Mouse (Mus musculus) Patski (cell line): ENCODE results near the gene Plaur. TPM values are rescaled to one million over a fixed set of nuclear protein-coding genes. Genes with fewer than 3 reads are reported as not detected.
A peak's percentile ranks its signal among the peaks of the same experiment; 100 is the strongest.

Source experiments
- ATAC-seq: fragments of 100-300 bp; one replicate; pipeline ENCODE4 v1.8.0; 2021
- CTCF ChIA-PET: fragments of 350-600 bp; sonication (Branson Sonifier 250); formaldehyde crosslinking; loops from one replicate; lab custom pipeline; 2022; ENCODE audit warnings: inconsistent platforms; lab: Charles Lee
- POLR2A ChIA-PET: fragments of 350-600 bp; sonication (Branson Sonifier 250); formaldehyde crosslinking; loops from one replicate; lab custom pipeline; 2022; ENCODE audit warnings: antibody characterized with exemption, inconsistent platforms; lab: Charles Lee
- DNase-seq: peaks from one replicate; pipeline ENCODE4 v3.0.0-alpha.2; 2011; ENCODE audit warnings: low read depth, low spot score
- H3K27me3 ChIP-seq: fragments of 371-371 bp; one replicate; pipeline ENCODE4 v1.5.1; 2021
- CTCF ChIP-seq: fragments of 100-300 bp; IDR thresholded peaks from one replicate; pipeline ENCODE4 v1.5.1; 2021
- in situ Hi-C: fragments of 300-500 bp; cut with MboI; formaldehyde crosslinking; loops from 3 replicates; pipeline ENCODE4 v1.11.1; 2018; ENCODE audit warnings: low pct_unique_long_range_greater_than_20kb, mixed read lengths
- polyA plus RNA-seq: library from polyadenylated mRNA; unstranded; gene quantifications from one replicate; pipeline ENCODE4 v1.2.3, GENCODE M21; 2021

Plaur gene
- polyA plus RNA-seq = 87.9 TPM

DNA sequence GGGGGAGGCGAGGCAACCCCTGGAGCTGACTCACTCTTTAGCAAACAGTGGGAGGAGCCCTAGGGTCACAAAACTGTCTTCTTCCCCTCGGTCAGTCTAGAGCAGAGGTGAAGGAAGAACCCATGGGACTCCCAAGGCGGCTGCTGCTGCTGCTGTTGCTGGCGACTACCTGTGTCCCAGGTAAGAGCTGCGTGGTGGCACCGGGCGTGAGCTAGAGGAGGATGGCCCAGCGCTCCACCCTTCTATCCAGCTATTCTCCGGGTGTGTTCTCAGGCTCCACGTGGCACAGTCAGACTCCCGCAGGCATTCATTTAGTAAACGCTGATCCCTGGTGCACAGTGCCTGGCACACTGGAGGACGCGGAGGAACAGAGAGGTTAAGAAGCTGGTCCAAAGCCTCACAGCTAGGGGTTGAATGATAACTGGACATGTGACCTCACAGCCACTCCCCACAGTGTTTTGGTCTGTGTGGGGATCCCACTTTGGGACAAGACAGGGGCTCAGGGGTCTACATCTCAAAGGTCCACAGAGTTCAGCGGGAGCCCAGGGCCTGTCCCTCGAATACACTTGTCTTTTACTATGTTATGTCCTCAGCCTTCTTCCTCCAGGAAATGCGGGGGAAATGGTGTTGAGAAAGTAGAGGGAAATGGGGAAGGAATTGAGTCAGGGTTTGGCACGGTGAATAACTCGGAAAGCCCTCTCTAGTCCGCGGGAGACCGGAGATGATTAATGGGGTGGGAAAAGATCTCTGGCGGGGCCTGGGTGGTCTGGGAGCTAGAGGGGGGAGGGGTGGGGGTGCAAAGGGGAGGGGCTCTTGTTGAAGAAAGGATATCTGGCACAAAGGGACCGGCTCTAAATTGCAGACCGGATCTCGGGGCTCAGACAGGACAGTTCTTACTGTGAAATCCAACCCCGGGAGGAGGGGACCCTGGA is at the start of gene Plaur:
Gene Plaur, plus strand, starts transcription at position 97 of the 932 bp plus-strand sequence.
- in situ Hi-C loops = no loop called here
- no peak for TF ChIP-seq CTCF
- CTCF ChIA-PET = interaction anchor here (2.2 to 2.3 kb wide), 2 partner anchors 11 to 21 kb away, joined by 8 to 11 read pairs; no protein-coding TSS in a partner anchor

GRCm38 (mm10) chr7:24413630-24414029 is 48.7 kb upstream of the Plaur start:
- in situ Hi-C loops = no loop called here
- no peak for TF ChIP-seq CTCF
- ChIA-PET CTCF (interaction anchor here (2.4 kb wide), 1 partner anchor 10 kb away, joined by 9 read pairs; no protein-coding TSS in a partner anchor), POLR2A (interaction anchor here (1.2 kb wide), 1 partner anchor 13 kb away, joined by 3 read pairs; no protein-coding TSS in a partner anchor)
- no peaks in the 10 kb centered on the region for H3K27me3 ChIP-seq
- DNase-seq (no peak), ATAC-seq (no peak)

More for the DNA sequence above, at the start of gene Plaur:
- no peaks in the 10 kb centered on the region for H3K27me3 ChIP-seq
- POLR2A ChIA-PET = interaction anchor here (1.0 to 1.5 kb wide), 2 partner anchors 12 to 51 kb away, joined by 3 to 7 read pairs; no protein-coding TSS in a partner anchor
- DNase-seq (peak; percentile 42), ATAC-seq (peak; percentile 65)

DNA sequence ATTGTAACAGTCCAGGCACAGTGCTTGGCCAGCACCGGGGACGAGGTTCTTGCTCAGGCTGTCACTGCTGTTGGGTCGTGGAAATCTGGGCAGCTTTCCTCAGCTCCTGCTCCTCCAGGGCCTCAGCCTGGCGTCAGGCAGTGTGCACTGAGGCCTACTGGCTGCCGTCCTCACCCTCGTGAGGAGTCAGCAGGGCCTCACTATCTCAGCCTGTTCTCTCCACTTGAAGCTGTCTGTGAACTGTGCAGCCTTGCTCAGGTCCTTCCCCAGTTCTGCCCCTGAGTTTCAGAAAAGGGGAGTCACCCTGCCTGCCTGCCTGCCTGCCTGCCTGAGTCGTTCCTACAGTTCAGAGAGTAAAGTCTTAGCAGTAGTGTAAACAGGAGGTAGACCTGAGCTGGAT is 47.0 kb upstream of the Plaur start:
- ChIA-PET CTCF (interaction anchor here (0.9 kb wide), 1 partner anchor 11 kb away, joined by 3 read pairs; no protein-coding TSS in a partner anchor), POLR2A (no interaction called here)
- no peak for TF ChIP-seq CTCF
- no peaks in the 10 kb centered on the region for H3K27me3 ChIP-seq
- no peak for ATAC-seq
- in situ Hi-C loops = no loop called here
- no peak for DNase-seq

DNA sequence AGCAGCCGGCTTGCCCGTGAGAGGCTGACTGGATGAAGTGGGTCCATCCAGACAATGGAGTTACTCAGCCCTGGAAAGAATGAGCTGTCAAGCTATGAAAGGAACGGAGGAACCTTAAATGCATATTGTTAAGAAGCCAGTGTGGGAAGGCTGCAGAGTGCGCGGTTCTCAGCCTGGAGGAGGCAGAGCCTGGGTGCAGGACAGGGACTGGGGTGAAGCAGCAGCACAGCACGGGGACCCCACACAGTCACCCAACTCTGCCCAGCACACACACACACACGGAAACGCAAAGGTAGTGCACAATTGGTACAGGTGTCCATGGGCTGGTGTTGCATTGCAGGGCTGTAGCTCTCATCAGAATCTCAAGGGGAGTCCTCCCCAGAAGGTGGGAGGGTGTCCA is 42.7 kb upstream of the Plaur start:
- ChIA-PET CTCF (interaction anchor here (1.5 kb wide), 1 partner anchor 11 kb away, joined by 3 read pairs; no protein-coding TSS in a partner anchor), POLR2A (no interaction called here)
- in situ Hi-C loops = no loop called here
- no peaks in the 10 kb centered on the region for H3K27me3 ChIP-seq
- ATAC-seq = no peak
- no peak for TF ChIP-seq CTCF
- DNase-seq = no peak

DNA sequence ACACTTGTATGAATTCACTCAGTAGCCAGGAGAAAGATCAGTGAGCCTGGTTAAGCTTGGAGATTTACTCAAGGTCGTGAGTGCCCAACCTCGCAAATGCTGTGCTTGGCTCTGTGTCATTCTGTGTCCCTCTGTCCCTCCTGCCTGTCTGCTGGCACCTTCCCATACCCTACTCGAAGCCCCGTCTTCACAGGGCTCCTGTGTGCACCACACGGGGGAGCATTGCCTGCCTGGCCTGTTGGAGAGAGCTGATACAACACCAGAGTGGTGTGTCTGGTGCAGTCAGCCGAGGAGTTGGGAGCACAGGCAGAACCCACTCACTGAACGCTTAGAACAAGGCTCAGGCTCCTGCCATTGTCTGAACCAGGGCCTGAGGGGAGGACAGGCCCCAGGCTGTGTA is 40.6 kb upstream of the Plaur start:
- in situ Hi-C loops = no loop called here
- TF ChIP-seq CTCF = no peak
- ChIA-PET POLR2A (interaction anchor here (1.1 kb wide), 1 partner anchor 11 kb away, joined by 3 read pairs; no protein-coding TSS in a partner anchor), CTCF (interaction anchor here (1.1 to 1.7 kb wide), 3 partner anchors 10 to 26 kb away, joined by 3 to 6 read pairs (median 5); no protein-coding TSS in a partner anchor)
- DNase-seq = no peak
- ATAC-seq = no peak
- H3K27me3 ChIP-seq = no peaks in the 10 kb centered on the region

GRCm38 (mm10) chr7:24422251-24422650 is 40.0 kb upstream of the Plaur start:
- TF ChIP-seq CTCF = no peak
- POLR2A ChIA-PET = no interaction called here
- H3K27me3 ChIP-seq = no peaks in the 10 kb centered on the region
- DNase-seq (no peak), ATAC-seq (peak; percentile 61)
- CTCF ChIA-PET = interaction anchor here (1.6 to 2.7 kb wide), 3 partner anchors 8 to 20 kb away, joined by 5 to 9 read pairs (median 6); no protein-coding TSS in a partner anchor
- in situ Hi-C loops = no loop called here

DNA sequence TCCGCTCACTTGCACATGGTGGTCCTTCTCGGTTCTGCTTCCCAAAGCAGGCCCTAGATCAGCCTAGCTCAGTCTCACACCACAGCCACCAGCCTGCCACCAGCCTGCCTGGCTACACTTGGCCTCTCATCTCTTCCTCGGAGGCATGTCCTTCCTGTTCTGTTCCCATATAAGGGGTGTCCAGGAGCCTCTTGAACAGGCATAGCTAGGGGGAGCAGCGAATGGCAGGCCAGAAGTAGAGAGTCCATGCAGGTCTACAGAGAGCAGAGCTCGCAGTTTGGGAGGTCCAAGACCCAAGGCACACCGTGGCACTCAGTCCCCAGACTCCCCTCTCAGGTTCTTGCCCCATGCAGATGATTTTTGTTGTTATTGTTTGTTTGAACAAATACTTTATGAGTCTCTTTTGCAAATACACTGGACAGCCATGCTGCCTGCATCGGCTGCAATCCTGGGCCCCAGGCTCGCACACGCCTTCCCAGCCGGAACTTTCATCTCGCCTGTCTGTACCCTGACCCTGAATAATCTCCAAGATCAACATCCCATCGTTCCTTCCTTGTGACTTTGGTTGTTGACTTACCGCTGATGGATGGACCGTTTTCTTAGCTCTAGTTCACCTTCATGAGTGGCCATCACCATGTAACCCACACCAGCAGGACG is 39.0 kb upstream of the Plaur start:
- ChIA-PET POLR2A (interaction anchor here (0.7 to 1.2 kb wide), 2 partner anchors 18 to 49 kb away, joined by 3 to 4 read pairs; no protein-coding TSS in a partner anchor), CTCF (interaction anchor here (1.0 to 2.7 kb wide), 7 partner anchors 9 to 108 kb away, joined by 3 to 9 read pairs (median 4); no protein-coding TSS in a partner anchor)
- ATAC-seq = no peak
- DNase-seq = no peak
- in situ Hi-C loops = no loop called here
- no peaks in the 10 kb centered on the region for H3K27me3 ChIP-seq
- TF ChIP-seq CTCF = no peak

- H3K27me3 ChIP-seq = no peaks in the 10 kb centered on the region
- DNase-seq = no peak
- ATAC-seq = peak; percentile 70
- in situ Hi-C loops = no loop called here
- CTCF ChIA-PET = interaction anchor here (1.0 to 2.7 kb wide), 8 partner anchors 10 to 107 kb away, joined by 3 to 9 read pairs (median 4); no protein-coding TSS in a partner anchor
- no peak for TF ChIP-seq CTCF
- POLR2A ChIA-PET = interaction anchor here (0.7 to 1.4 kb wide), 4 partner anchors 12 to 48 kb away, joined by 3 to 8 read pairs (median 4); partner anchors contain the start of gene Smg9
These were observed 38.1 kb upstream of the Plaur start for GRCm38 (mm10) chr7:24423956-24424732.

- no peak for TF ChIP-seq CTCF
- in situ Hi-C loops = no loop called here
- ChIA-PET POLR2A (no interaction called here), CTCF (interaction anchor here (0.7 to 1.5 kb wide), 5 partner anchors 11 to 60 kb away, joined by 3 to 9 read pairs (median 3); no protein-coding TSS in a partner anchor)
- no peaks in the 10 kb centered on the region for H3K27me3 ChIP-seq
- DNase-seq = no peak
- ATAC-seq = no peak
These were observed 36.4 kb upstream of the Plaur start for GRCm38 (mm10) chr7:24425919-24426318.
